Mouse (Mus musculus) E14TG2a.4 (cell line): Measurements from ENCODE around the gene Ndufb4.

Experiments
- H3K27me3 ChIP-seq: 2 replicates; pipeline ENCODE4 v1.6.1; 2014; ENCODE audit warnings: low read length, control low read depth; ENCODE audit not compliant: insufficient read depth
- H3K36me3 ChIP-seq: 2 replicates; pipeline ENCODE4 v1.6.1; 2014; ENCODE audit warnings: low read length, control low read depth; ENCODE audit not compliant: insufficient read depth
- H3K4me1 ChIP-seq: replicated peaks from 2 replicates; pipeline ENCODE4 v1.6.1; 2014; ENCODE audit warnings: low read depth, low read length, control low read depth
- H3K4me3 ChIP-seq: replicated peaks from 2 replicates; pipeline ENCODE4 v1.5.1; 2014; ENCODE audit warnings: mild to moderate bottlenecking, low read length
- H3K9me3 ChIP-seq: 2 replicates; pipeline ENCODE4 v1.6.1; 2014; ENCODE audit warnings: low read length, control low read depth
- CTCF ChIP-seq: conservative IDR thresholded peaks from 2 replicates; pipeline ENCODE4 v1.5.1; 2014; ENCODE audit warnings: low read length
- NANOG ChIP-seq: IDR thresholded peaks from 2 replicates; pipeline ENCODE4 v1.6.1; 2014; ENCODE audit warnings: borderline replicate concordance, low read length, mixed read lengths
- POU5F1 ChIP-seq: IDR thresholded peaks from 2 replicates; pipeline ENCODE4 v1.6.1; 2014; ENCODE audit warnings: low read length, borderline replicate concordance

Gene Ndufb4

GRCm38 (mm10) chr16:37597412-37597811 is 56.8 kb downstream of the Ndufb4 start:
- H3K36me3 ChIP-seq = no peaks in the 10 kb centered on the region
- TF ChIP-seq NANOG (no peak), CTCF (no peak), POU5F1 (no peak)
- H3K4me3 ChIP-seq = no peak overlapping the region
- H3K27me3 ChIP-seq = no peaks in the 10 kb centered on the region
- H3K9me3 ChIP-seq = no peaks in the 10 kb centered on the region
- H3K4me1 ChIP-seq = no peaks in the 10 kb centered on the region
